Comparison of ENCODE assay signal across 8 mouse cellular contexts in the genomic region with DNA sequence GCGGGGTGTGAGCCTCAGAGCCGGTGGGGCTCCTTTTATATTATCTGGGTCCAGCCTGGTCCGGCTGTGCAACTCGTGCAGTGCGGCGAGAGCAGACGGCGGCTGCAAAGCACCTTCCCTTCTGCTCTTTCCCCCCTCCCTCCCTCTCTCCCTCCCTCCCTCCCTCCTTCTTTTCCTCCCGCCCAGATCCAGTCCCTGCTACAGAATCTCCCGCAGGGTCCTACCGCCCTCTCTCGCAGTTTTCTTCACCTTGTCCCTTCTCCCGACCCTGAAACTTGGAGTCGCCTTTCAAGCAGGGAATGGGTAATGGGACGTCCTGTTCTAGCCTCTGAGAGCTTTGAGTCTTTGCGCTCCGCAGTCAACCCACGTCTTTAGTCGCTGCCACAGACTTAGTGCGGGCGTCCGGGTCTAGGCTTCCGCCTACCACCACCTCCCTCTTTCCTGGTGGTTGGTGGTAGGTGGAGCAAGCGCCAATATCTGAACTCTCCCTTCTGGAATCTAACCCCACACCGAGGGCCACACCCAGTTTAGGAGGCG. TPM values are rescaled to one million over a fixed set of nuclear protein-coding genes. Genes with fewer than 3 reads are reported as not detected.
DNase-seq lines count a peak whose midpoint lies in the region; ATAC-seq and TF ChIP-seq lines count a peak whose summit lies in the region.

A gene (minus strand): TSS at position 392 of the 537 bp plus-strand sequence.

- H3K36me3 ChIP-seq in forebrain, embryonic 12.5 days (replicated peaks), result no peaks in the 10 kb centered on the region
- no peaks in the 10 kb centered on the region for H3K36me3 ChIP-seq in hindbrain, embryonic 14.5 days (replicated peaks; ENCODE audit: control insufficient read depth, insufficient read depth)
- no peaks in the 10 kb centered on the region for H3K36me3 ChIP-seq in stomach, embryonic 16.5 days (ENCODE audit: control insufficient read depth, insufficient read depth, low read length)

- H3K4me1 ChIP-seq in forebrain, embryonic 12.5 days, result peaks cover 26% of the 10 kb centered on the region
- peaks cover 5% of the 10 kb centered on the region; the same call in 1 of the 2 replicates for H3K4me1 ChIP-seq in hindbrain, embryonic 14.5 days (replicated peaks; ENCODE audit: control insufficient read depth, insufficient read depth, low read length)
- H3K4me1 ChIP-seq in stomach, embryonic 16.5 days (ENCODE audit: control insufficient read depth, insufficient read depth, low read length), result peaks cover 11% of the 10 kb centered on the region; the same call in 1 of the 2 replicates

- TF ChIP-seq CTCF in Patski (IDR thresholded peaks at IDR 0.05), result no peak

- under 1% methylated on average over 23 of the region's 26 CpGs for WGBS in forebrain, embryonic 12.5 days
- under 1% methylated on average over 26 of the region's 26 CpGs for WGBS in hindbrain, embryonic 14.5 days
- WGBS in stomach, embryonic 16.5 days, result under 1% methylated on average over 26 of the region's 26 CpGs

- peak; percentile 82 for ATAC-seq in Patski
- ATAC-seq in forebrain, embryonic 12.5 days (ENCODE audit: low FRiP score), result peak; percentile 81
- peak; percentile 88 for ATAC-seq in hindbrain, embryonic 14.5 days (ENCODE audit: low FRiP score)
- peak; percentile 21 for ATAC-seq in megakaryocyte progenitor cell, adult 5-6 weeks (replicated peaks; ENCODE audit: poor library complexity)
- peak; percentile 88 for ATAC-seq in stomach, embryonic 16.5 days (ENCODE audit: insufficient read depth, low FRiP score)

- CTCF ChIA-PET in Patski (lab: Charles Lee), result no interaction called here

- no peak within 1 kb of the TSS for H3K27ac ChIP-seq in forebrain, embryonic 12.5 days
- H3K27ac ChIP-seq in hindbrain, embryonic 14.5 days, result peak within 1 kb of the TSS; percentile 56
- peak within 1 kb of the TSS; percentile 75; the same call in 1 of the 2 replicates for H3K27ac ChIP-seq in stomach, embryonic 16.5 days (ENCODE audit: low read length)

- H3K27me3 ChIP-seq in Patski, result peaks cover 5% of the 10 kb centered on the region
- H3K27me3 ChIP-seq in forebrain, embryonic 12.5 days, result peaks cover 55% of the 10 kb centered on the region
- H3K27me3 ChIP-seq in hindbrain, embryonic 14.5 days (ENCODE audit: control insufficient read depth, insufficient read depth, low read length), result peaks cover 33% of the 10 kb centered on the region
- peaks cover 11% of the 10 kb centered on the region for H3K27me3 ChIP-seq in stomach, embryonic 16.5 days (ENCODE audit: control insufficient read depth, insufficient read depth, low read length)

- H3K9me3 ChIP-seq in forebrain, embryonic 12.5 days, result no peaks in the 10 kb centered on the region
- no peaks in the 10 kb centered on the region for H3K9me3 ChIP-seq in hindbrain, embryonic 14.5 days (ENCODE audit: control insufficient read depth, low read length)
- no peaks in the 10 kb centered on the region for H3K9me3 ChIP-seq in stomach, embryonic 16.5 days (replicated peaks; ENCODE audit: control insufficient read depth, low read length)

- peak; percentile 15 for DNase-seq in CD4-positive, CD25-positive, alpha-beta regulatory T cell, adult 2 months (ENCODE audit: low read depth, low spot score)
- DNase-seq in Patski (ENCODE audit: low read depth, low spot score), result no peak
- peak; percentile 50 for DNase-seq in hindbrain, embryonic 14.5 days (ENCODE audit: low spot score)
- peak; percentile 21 for DNase-seq in left cerebral cortex, adult 11 months (ENCODE audit: low spot score)
- no peak for DNase-seq in cerebellum, adult 18-20 months

- H3K4me2 ChIP-seq in forebrain, embryonic 12.5 days, result peak within 1 kb of the TSS; percentile 100
- peak within 1 kb of the TSS; percentile 96 for H3K4me2 ChIP-seq in hindbrain, embryonic 14.5 days (replicated peaks)
- peak within 1 kb of the TSS; percentile 77 for H3K4me2 ChIP-seq in stomach, embryonic 16.5 days (ENCODE audit: low read depth, low read length)

- H3K9ac ChIP-seq in forebrain, embryonic 12.5 days, result peak within 1 kb of the TSS; percentile 63
- H3K9ac ChIP-seq in hindbrain, embryonic 14.5 days, result peak within 1 kb of the TSS; percentile 75
- peak within 1 kb of the TSS; percentile 78 for H3K9ac ChIP-seq in stomach, embryonic 16.5 days (ENCODE audit: low read length)

- peak within 1 kb of the TSS; percentile 71 for H3K4me3 ChIP-seq in forebrain, embryonic 12.5 days (replicated peaks)
- H3K4me3 ChIP-seq in hindbrain, embryonic 14.5 days (replicated peaks; ENCODE audit: low read length), result peak within 1 kb of the TSS; percentile 77
- peak within 1 kb of the TSS; percentile 75 for H3K4me3 ChIP-seq in stomach, embryonic 16.5 days (replicated peaks; ENCODE audit: low read length)

- in situ Hi-C loops in Patski (cut with MboI; ENCODE audit: low pct_unique_long_range_greater_than_20kb), result loop anchor here (25.0 kb wide), 1 partner anchor 1296 kb away; no protein-coding TSS in a partner anchor

- POLR2A ChIA-PET in Patski (lab: Charles Lee), result no interaction called here

RNA-seq across cellular contexts. Expression of the gene that starts here (rescaled TPM):
- polyA plus RNA-seq in Patski (2021), result 0.87 TPM
- polyA plus RNA-seq in forebrain, embryonic 12.5 days (2016; fragmentation: Nextera tagmentation; extraction: Ambion mirVana), result 0.44 and 0.54 TPM in 2 replicates
- 3.2 and 3.3 TPM in 2 replicates for polyA plus RNA-seq in hindbrain, embryonic 14.5 days (2014; fragmentation: Nextera tagmentation; extraction: Ambion mirVana)
- 0.10 TPM in 1 of 2 replicates, not detected in the other for total RNA-seq in megakaryocyte progenitor cell, adult 5-6 weeks (2015)
- not detected in 2 replicates for total RNA-seq in megakaryocyte progenitor cell, adult 5-6 weeks (2017)
- polyA plus RNA-seq in stomach, embryonic 16.5 days (2015; fragmentation: Nextera tagmentation; extraction: Ambion mirVana), result 1.7 and 1.8 TPM in 2 replicates

Comparison
In these comparisons a context has a peak if more than half of its experiments do, and no peak if none do; other contexts are left out.
1. Peak in ATAC-seq in Patski; RNA of the gene not detected or under 1 TPM.
2. Peak in ATAC-seq, H3K4me3 ChIP-seq, H3K9ac ChIP-seq and H3K4me2 ChIP-seq in forebrain, embryonic 12.5 days; RNA of the gene not detected or under 1 TPM.
3. Peak in ATAC-seq in megakaryocyte progenitor cell, adult 5-6 weeks; RNA of the gene not detected or under 1 TPM.
4. DNase-seq: peak in CD4-positive, CD25-positive, alpha-beta regulatory T cell, adult 2 months (single experiment), hindbrain, embryonic 14.5 days (single experiment) and left cerebral cortex, adult 11 months (single experiment); none in Patski (single experiment) and cerebellum, adult 18-20 months (0 of 2).
5. ATAC-seq: peak in every context shown above with its lines; median percentile 88 in hindbrain, embryonic 14.5 days; 88 in stomach, embryonic 16.5 days; 82 in Patski; 81 in forebrain, embryonic 12.5 days; 21 in megakaryocyte progenitor cell, adult 5-6 weeks.
6. Peak in every context shown above with its lines, with median percentiles within 50 percentile points of each other: H3K4me2 ChIP-seq, H3K4me3 ChIP-seq and H3K9ac ChIP-seq.